Mouse (Mus musculus) stomach, embryonic 16.5 days (tissue): ENCODE measurements around the gene Ankmy1. TPM values are rescaled to one million over a fixed set of nuclear protein-coding genes. Genes with fewer than 3 reads are reported as not detected.

Source experiments
- ATAC-seq: fragments of 200-750 bp; cut with Nextera tagmentation; 2 replicates; pipeline ENCODE4 v1.8.0; 2017; ENCODE audit warnings: moderate number of reproducible peaks, moderate TSS enrichment; ENCODE audit not compliant: insufficient read depth, low FRiP score
- H3K27ac ChIP-seq: fragments of 300-500 bp; sonication (generic); 2 replicates; pipeline ENCODE4 v1.5.1; 2014; ENCODE audit warnings: low read length
- H3K27me3 ChIP-seq: fragments of 300-500 bp; sonication (generic); 2 replicates; pipeline ENCODE4 v1.6.1; 2014; ENCODE audit warnings: low read length, control low read depth, mixed read lengths; ENCODE audit not compliant: control insufficient read depth, insufficient read depth
- H3K36me3 ChIP-seq: fragments of 300-500 bp; sonication (generic); 2 replicates; pipeline ENCODE4 v1.6.1; 2014; ENCODE audit warnings: low read length; ENCODE audit not compliant: control insufficient read depth, insufficient read depth
- H3K4me1 ChIP-seq: fragments of 300-500 bp; sonication (generic); 2 replicates; pipeline ENCODE4 v1.6.1; 2014; ENCODE audit warnings: low read length, control low read depth, mixed read lengths; ENCODE audit not compliant: control insufficient read depth, insufficient read depth
- H3K4me2 ChIP-seq: fragments of 300-500 bp; sonication (generic); 2 replicates; pipeline ENCODE4 v1.6.1; 2014; ENCODE audit warnings: low read depth, low read length, mixed read lengths
- H3K4me3 ChIP-seq: fragments of 300-500 bp; sonication (generic); replicated peaks from 2 replicates; pipeline ENCODE4 v1.5.1; 2014; ENCODE audit warnings: mild to moderate bottlenecking, low read length
- H3K9ac ChIP-seq: fragments of 300-500 bp; sonication (generic); 2 replicates; pipeline ENCODE4 v1.6.1; 2014; ENCODE audit warnings: low read length
- H3K9me3 ChIP-seq: fragments of 300-500 bp; sonication (generic); replicated peaks from 2 replicates; pipeline ENCODE4 v1.6.1; 2016; ENCODE audit warnings: low read length, control low read depth; ENCODE audit not compliant: control insufficient read depth
- WGBS: fragments of 180-500 bp; shearing (Covaris S2); extraction: QIAGEN DNeasy Blood & Tissue Kit; methylation state at CpG from one replicate; pipeline ENCODE4 v1.1.7; 2014; 5-methylcytosine and 5-hydroxymethylcytosine counted together
- polyA plus RNA-seq: library from polyadenylated mRNA; unstranded; fragments of >200 nt; fragmentation: Nextera tagmentation; extraction: Ambion mirVana; gene quantifications from 2 replicates; pipeline ENCODE4 v1.2.1, GENCODE M21; 2015

Ankmy1 gene
- polyA plus RNA-seq, 1 experiment from 2014 or later, result 0.23 TPM

DNA sequence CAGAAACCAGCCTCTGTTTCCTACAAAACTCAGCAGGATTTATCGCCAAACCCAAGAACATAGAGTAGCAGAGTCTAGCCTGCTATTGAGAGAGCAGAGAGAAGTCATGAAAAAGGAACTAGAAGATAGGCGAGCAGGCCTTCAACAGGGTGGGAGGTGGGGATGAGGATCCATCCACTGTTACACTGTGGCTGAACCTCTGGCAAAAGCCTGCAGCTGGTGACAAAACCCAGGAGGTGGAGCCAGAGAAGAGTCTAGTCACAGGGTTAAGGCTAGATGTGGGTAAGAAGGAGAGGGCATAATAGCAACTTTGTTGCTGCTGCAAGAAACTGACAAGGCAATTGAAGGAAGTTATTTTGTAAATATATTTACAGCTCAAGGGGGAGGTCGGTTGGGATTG lies 61.3 kb downstream of the Ankmy1 start:
- H3K4me1 ChIP-seq, result peaks cover 3% of the 10 kb centered on the region; the same call in 1 of the 2 replicates
- WGBS, result 65% methylated on average over 3 of the region's 3 CpGs
- no peak overlapping the region for H3K9ac ChIP-seq
- H3K36me3 ChIP-seq, result no peaks in the 10 kb centered on the region
- H3K27ac ChIP-seq, result no peak overlapping the region
- H3K4me3 ChIP-seq, result no peak overlapping the region
- H3K4me2 ChIP-seq, result no peak overlapping the region
- no peak for ATAC-seq
- H3K27me3 ChIP-seq, result no peaks in the 10 kb centered on the region
- no peaks in the 10 kb centered on the region for H3K9me3 ChIP-seq

DNA sequence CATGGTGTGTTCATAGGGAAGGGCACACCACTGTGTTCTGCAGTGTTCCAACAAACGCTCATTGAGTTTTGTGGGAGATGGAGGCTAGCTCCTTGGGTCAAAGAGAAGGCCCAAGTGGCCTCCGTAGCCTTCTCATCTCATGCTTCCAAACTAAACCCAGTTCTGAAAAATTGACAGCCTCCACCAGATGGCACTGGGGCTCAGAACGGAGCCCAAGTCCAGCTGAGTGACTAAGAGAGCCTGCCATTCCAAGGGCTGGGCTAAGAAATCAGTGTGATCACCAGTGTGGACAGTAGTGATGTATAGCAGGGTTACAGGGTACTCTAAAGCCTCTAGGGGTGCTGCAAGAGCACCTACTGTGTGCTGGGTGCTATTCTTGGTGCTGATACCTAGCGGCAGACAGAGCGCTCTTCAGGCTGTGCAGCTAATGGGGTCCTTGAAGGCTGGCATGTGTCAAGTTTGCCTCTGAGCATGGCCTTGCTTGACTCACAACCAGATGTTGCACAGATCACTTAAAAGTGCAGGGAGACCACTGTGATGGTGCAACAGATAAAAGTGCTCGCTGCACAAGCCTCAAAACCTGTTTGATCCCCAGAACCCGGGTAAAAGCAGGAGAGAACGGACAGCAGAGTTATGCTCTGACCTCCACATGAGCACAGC lies 62.3 kb downstream of the Ankmy1 start:
- H3K9ac ChIP-seq, result no peak overlapping the region
- no peaks in the 10 kb centered on the region for H3K9me3 ChIP-seq
- H3K4me1 ChIP-seq, result peaks cover 3% of the 10 kb centered on the region; the same call in 1 of the 2 replicates
- no peak overlapping the region for H3K27ac ChIP-seq
- H3K36me3 ChIP-seq, result no peaks in the 10 kb centered on the region
- 78% methylated on average over 8 of the region's 8 CpGs for WGBS
- H3K27me3 ChIP-seq, result no peaks in the 10 kb centered on the region
- no peak for ATAC-seq
- no peak overlapping the region for H3K4me2 ChIP-seq
- H3K4me3 ChIP-seq, result no peak overlapping the region

DNA sequence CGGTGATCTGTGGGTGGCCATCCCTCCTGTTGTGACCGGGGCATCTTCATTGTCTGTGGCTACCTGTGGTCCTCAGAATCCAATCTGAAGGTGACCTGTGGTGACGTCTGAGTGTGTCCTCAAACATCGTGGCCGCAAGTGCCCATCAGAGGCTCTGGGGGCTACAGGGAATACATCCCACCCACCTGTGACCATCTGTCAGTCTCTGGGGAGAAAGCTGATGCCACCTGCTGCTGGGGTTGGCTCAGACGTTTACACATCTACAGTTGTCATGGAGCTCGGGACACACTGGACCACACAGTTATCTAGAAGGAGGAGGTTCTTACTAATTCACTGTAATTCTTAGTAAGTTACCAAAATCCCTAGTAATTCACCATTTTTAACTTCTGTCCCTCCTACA lies 63.5 kb downstream of the Ankmy1 start:
- H3K27me3 ChIP-seq, result no peaks in the 10 kb centered on the region
- no peak for ATAC-seq
- no peaks in the 10 kb centered on the region for H3K9me3 ChIP-seq
- no peak overlapping the region for H3K4me2 ChIP-seq
- no peaks in the 10 kb centered on the region for H3K36me3 ChIP-seq
- peaks cover 3% of the 10 kb centered on the region; the same call in 1 of the 2 replicates for H3K4me1 ChIP-seq
- no peak overlapping the region for H3K4me3 ChIP-seq
- H3K27ac ChIP-seq, result no peak overlapping the region
- H3K9ac ChIP-seq, result no peak overlapping the region
- WGBS, result 74% methylated on average over 7 of the region's 7 CpGs

DNA sequence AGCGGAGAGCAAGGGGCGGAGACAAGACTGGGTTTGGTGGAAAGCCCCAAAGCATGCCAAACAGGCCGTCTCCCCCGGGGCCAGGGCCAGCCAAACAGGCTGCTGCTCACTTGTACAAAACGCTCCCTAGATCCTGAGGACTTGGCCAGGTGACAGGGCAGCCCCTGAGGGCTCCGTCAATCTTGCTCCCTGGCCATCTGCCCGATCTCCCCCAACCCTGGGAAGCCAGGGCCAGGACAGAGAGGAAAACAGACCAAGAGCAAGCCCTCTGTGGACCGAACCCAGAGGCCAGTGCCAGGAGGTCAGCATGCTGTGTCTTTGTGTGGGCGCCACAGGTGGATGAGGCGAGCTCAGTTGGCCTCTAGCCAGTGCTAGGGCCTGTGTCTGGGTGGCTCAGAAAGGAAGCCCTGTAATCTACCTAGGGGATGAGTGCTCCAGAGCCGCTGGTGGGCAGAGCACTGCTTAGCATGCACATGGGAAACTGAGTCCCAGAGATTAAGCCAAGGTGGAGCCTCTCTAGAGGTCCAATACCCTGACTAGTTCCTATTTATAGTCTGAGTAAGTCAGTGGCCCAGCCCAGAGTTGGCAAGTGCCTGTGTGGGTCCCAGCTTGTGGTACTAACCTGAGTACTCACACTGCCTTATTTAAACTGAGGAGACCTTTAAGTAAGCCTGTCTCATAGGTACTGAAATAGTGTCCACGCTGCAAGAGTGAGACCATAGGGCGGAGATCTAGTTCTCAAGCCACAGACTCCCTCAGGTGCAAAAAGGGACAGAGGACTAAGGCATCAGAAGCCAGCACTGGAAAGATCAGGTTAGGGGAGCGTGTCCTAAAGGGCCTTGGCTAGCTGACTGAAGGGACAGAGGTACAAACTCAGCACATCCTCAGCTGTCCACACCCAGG lies 64.5 kb downstream of the Ankmy1 start:
- Histone ChIP-seq H3K36me3 (no peaks in the 10 kb centered on the region), H3K27me3 (no peaks in the 10 kb centered on the region), H3K9ac (no peak overlapping the region), H3K4me3 (no peak overlapping the region), H3K4me1 (peaks cover 10% of the 10 kb centered on the region), H3K27ac (no peak overlapping the region), H3K4me2 (no peak overlapping the region), H3K9me3 (no peaks in the 10 kb centered on the region)
- ATAC-seq, result no peak
- WGBS, result 73% methylated on average over 14 of the region's 14 CpGs

DNA sequence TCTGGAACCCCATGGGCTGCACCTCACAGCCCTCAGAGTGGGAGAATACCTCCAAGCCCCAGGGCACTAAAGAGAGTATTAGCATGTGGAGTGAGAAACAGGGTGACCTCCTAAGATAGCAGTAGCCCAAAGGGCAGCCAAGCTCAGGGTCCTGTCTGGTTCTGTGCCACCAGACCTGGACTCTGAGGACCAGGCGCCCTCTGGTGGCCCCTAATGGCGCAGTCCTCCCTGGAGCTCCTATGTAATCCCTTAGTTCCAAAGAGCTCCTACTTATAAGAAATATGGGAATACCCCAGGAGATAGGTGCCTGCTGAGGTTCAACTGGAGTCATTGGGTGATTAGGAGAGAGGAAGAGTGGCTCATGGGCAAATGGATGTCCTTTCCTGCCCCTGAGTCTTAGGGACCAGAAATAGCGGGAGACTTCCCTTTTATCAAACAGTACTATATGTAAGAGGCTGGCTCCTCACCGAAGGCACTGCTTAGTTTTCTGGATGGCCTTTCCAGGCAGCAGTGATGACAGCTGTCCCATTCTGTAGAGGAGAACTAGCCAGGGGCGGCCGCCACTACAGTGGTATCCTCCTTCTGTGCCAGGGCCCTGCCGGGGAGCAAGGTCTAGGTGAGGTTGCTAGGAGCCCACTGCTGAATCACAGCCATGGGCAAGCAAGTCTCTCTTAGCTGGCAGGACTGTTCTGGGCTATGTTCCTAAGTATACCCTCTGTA lies 68.6 kb downstream of the Ankmy1 start:
- Histone ChIP-seq H3K27me3 (peaks cover 5% of the 10 kb centered on the region; the same call in 1 of the 2 replicates), H3K4me1 (peaks cover 23% of the 10 kb centered on the region), H3K36me3 (no peaks in the 10 kb centered on the region), H3K9me3 (no peaks in the 10 kb centered on the region), H3K9ac (no peak overlapping the region), H3K4me2 (no peak overlapping the region), H3K27ac (no peak overlapping the region), H3K4me3 (no peak overlapping the region)
- no peak for ATAC-seq
- 67% methylated on average over 7 of the region's 7 CpGs for WGBS

DNA sequence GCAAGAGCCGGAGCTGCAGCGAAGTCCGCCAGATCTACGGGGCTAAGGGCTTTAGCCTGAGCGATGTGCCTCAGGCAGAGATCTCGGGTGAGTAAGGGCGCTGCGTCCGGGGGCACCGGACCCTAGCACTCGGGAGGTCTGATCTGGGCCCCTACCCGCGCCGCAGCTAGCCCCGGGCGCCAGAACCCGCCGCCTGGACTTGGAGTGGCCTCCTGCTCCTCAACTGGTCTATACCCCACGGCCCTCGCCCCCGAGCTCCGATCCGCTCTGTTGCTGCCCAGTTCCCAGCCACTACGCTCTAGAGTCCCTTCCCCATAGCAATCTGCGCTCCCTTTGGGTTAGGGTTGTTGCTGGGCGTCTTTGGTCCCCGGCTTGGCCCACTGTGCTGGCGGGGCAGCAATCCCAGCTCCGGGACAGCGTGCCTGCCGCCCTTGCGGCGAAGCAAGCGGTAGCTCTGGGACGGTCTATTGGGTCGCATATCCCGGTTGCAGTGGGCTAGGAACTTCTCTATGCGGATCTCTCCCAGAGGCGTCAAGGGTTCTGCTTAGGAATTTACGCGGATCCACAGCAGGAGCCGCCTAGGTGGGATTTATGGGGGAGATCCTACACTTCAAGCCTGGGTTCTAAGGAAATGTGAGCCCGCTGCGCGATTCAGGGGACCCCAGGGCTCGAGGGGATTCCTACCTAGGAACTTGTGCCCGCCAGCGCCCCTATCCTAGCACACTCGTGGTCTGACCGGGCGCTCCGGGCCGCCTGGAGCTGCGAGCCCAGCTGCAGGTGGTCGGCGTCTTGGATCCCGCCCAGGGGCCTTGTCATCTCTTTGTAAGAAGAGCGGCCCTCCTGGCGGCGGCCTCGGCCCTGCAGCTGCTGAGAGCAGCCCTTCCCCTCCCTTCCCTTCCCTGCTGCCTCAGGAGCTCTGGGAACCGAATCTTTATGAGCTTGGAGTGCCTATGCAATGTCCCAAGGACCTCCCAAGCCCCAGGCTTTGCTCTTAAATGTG lies 70.4 kb downstream of the Ankmy1 start:
- peak overlapping the region; percentile 90 for H3K27ac ChIP-seq
- H3K4me3 ChIP-seq, result peak overlapping the region; percentile 80
- peaks cover 5% of the 10 kb centered on the region; the same call in 1 of the 2 replicates for H3K27me3 ChIP-seq
- no peaks in the 10 kb centered on the region for H3K9me3 ChIP-seq
- H3K36me3 ChIP-seq, result no peaks in the 10 kb centered on the region
- WGBS, result 2% methylated on average over 62 of the region's 62 CpGs
- peaks cover 20% of the 10 kb centered on the region for H3K4me1 ChIP-seq
- peak overlapping the region; percentile 79 for H3K4me2 ChIP-seq
- peak; percentile 16 for ATAC-seq
- peak overlapping the region; percentile 91 for H3K9ac ChIP-seq

DNA sequence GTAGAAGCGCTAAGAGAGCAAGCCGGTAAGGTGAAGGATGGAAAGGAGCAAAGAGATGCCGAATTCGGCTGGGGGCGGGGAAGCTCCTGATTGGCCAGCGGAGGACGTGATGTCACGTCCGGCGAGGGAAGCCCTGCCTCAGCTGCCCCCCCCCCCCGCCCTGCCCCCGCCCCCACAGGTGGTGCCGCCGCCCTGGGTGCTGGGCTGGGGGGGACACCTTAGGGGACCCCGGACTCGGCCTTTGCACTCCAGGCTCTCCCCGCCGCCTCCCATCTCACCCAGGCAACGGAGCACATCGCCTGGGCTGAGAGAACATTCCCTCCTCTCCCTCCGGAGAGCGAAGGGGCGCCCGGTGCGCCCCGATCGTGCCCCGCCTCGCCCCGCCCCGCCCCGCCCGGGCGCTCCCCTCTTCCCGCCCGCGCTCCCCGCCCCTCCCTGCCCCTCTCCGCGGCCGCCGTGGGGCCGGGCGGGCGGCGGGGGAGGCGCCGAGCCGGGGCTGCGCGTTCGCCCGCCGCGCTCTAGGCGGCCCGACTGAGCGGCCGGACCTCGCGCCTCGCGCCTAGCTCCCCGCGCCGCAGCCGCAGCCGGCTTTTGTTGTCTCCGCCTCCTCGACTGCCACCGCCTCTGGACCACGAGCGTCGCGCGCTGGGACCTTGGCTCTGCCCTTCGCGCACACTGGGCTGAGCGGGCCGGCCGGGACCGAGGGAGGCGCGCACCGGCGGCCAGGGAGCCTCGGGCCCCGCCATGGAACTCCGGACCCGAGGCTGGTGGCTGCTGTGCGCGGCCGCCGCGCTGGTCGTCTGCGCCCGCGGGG lies 71.3 kb downstream of the Ankmy1 start, which contains the start of gene Gpc1:
Gene Gpc1, plus strand, starts transcription at position 458 of the 814 bp plus-strand sequence.
- Histone ChIP-seq H3K9me3 (no peaks in the 10 kb centered on the region), H3K27me3 (peaks cover 5% of the 10 kb centered on the region; the same call in 1 of the 2 replicates), H3K4me2 (peak within 1 kb of the TSS; percentile 79), H3K27ac (peak within 1 kb of the TSS; percentile 90), H3K4me1 (peaks cover 20% of the 10 kb centered on the region), H3K36me3 (no peaks in the 10 kb centered on the region), H3K9ac (peak within 1 kb of the TSS; percentile 91), H3K4me3 (peak within 1 kb of the TSS; percentile 80)
- ATAC-seq, result peak; percentile 87
- WGBS, result under 1% methylated on average over 61 of the region's 99 CpGs
